Mouse (Mus musculus) ES-E14 (cell line): ENCODE results near the gene Bmx.

Source experiments
- HCFC1 ChIP-seq: IDR thresholded peaks from 2 replicates; pipeline ENCODE4 v1.6.1; 2012; ENCODE audit warnings: low read length, inconsistent platforms, borderline replicate concordance; ENCODE audit not compliant: insufficient read depth
- MAFK ChIP-seq: IDR thresholded peaks from 2 replicates; pipeline ENCODE4 v1.6.1; 2014; ENCODE audit warnings: mild to moderate bottlenecking, low read depth, low read length, inconsistent platforms; ENCODE audit not compliant: insufficient read depth
- ZC3H11A ChIP-seq: IDR thresholded peaks from 2 replicates; pipeline ENCODE4 v1.6.1; 2012; ENCODE audit warnings: low read depth, mild to moderate bottlenecking, inconsistent platforms, low read length, borderline replicate concordance
- ZNF384 ChIP-seq: IDR thresholded peaks from 2 replicates; pipeline ENCODE4 v1.6.1; 2012; ENCODE audit warnings: low read depth, low read length, inconsistent platforms

DNA sequence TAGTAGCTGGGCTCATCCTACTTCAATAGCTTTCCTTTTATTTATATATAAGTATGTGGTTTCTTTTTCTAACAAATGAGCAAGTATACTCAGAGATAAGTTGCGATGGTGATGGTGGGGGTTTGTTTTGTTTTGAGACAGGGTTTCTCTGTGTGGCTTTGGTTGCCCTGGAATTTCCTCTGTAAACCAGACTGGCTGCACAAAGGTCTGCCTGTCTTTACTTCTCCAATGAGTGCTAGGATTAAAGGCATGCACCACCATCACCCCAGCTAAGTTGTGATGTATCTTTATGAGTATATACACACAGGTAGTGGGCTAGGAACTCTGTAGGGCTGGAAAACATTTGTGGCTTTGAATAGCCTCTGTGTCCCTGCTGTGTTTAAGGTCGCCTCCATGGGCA is 11.3 kb downstream of the Bmx start:
- TF ChIP-seq ZC3H11A (no peak), ZNF384 (no peak), HCFC1 (no peak), MAFK (no peak)
